Mouse (Mus musculus): ENCODE results near the gene Casp9.

DNA sequence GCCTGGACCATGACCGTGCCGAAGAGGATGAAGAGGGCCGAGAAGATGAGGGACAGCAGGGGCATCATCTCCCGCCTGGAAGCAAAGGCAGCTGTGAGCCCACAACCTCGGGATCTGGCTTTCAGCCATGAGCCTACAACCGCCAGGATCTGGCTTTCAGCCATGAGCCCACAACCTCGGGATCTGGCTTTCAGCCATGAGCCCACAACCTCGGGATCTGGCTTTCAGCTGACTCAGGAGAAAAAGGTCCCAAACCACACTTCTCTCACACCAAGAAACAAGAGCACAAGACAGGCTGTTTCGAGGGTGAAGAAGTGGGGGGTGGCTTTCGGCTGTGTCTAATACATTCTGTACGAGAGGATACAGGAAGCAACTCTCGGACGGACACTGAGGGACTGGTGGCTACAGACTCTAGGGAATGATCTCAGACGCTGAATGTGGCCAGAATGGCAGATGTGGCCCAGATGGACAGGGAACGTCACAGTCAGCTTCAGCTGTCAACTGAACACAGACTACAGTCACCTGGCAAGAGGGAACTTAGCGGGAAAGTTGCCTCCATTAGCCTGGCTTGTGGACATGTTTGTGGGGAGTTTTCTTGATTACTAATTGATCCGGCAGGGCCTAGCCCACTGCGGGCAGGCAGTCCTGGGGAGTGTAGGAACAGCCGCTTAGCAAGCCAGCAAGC is 26.6 kb upstream of the Casp9 start:
- TF ChIP-seq GATA1 (IDR thresholded peaks at IDR 0.05; ENCODE audit: borderline replicate concordance, low read length) (no peak), TAL1 (conservative IDR thresholded peaks at IDR 0.05; ENCODE audit: low read depth, low read length) (no peak)
